Mouse (Mus musculus): ENCODE measurements around the gene Troap. TPM values are rescaled to one million over a fixed set of nuclear protein-coding genes. Genes with fewer than 3 reads are reported as not detected.

Troap gene
- polyA plus RNA-seq, 1 experiment from 2014 or later: 2.4 TPM

DNA sequence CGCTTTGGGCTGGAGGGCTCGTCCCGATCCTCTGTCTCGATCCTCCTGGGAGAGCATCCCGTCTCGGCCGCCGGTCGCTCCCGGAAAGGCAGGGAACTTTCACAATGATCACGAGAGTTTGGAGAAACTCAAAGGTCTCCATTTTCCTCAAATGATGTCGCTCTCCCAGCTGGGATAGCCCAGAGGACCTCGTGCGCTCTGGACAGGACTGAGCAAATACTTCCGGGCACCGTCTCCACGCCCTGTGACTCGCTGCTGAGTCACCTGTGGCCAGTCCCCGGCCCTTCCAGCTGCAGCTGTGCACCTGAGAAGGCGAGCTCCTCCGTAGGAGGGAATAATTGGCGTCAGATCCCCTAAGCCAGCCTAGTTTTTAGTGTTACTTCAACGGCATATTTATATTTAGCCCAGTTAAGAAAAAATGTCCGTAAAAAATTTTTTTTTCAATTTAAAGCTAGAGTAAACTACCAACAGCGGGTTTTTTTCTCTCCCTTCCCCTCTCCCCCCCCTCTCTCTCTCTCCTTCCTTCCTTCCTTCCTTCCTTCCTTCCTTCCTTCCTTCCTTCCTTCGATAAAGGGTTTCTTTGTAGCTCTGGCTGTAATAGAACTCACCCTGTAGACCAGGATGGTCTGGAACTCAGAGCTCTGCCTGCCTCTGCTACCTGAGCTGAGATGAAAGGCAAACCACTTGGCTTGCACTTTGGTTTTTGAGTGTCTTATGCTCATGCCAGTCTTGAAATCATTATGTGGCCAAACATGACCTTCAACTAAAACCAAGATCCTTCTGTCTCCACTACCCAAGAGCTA is 43.6 kb upstream of the Troap start:
- 15% methylated on average over 26 of the region's 26 CpGs for WGBS
- H3K27me3 ChIP-seq (ENCODE audit: control insufficient read depth, insufficient read depth, low read length): no peaks in the 10 kb centered on the region
- H3K9ac ChIP-seq (replicated peaks; ENCODE audit: low read depth, low read length): 0 out of 2 replicates have a peak overlapping the region, but pooled peaks have one; percentile 37
- H3K36me3 ChIP-seq (ENCODE audit: control insufficient read depth, insufficient read depth, low read length): no peaks in the 10 kb centered on the region
- H3K4me2 ChIP-seq (ENCODE audit: low read depth, low read length): peak overlapping the region; percentile 62
- H3K27ac ChIP-seq (ENCODE audit: low read depth, low read length): no peak overlapping the region
- H3K4me1 ChIP-seq (ENCODE audit: control insufficient read depth, insufficient read depth, low read length): peaks cover 7% of the 10 kb centered on the region; the same call in 1 of the 2 replicates
- no peak for ATAC-seq (ENCODE audit: low read depth)
- peak overlapping the region; percentile 32 for H3K4me3 ChIP-seq (ENCODE audit: low read depth, low read length)
- H3K9me3 ChIP-seq (ENCODE audit: control insufficient read depth, low read length): no peaks in the 10 kb centered on the region

- Histone ChIP-seq H3K9me3 (ENCODE audit: control insufficient read depth, low read length) (no peaks in the 10 kb centered on the region), H3K27me3 (ENCODE audit: control insufficient read depth, insufficient read depth, low read length) (no peaks in the 10 kb centered on the region), H3K9ac (replicated peaks; ENCODE audit: low read depth, low read length) (no peak overlapping the region), H3K4me1 (ENCODE audit: control insufficient read depth, insufficient read depth, low read length) (peaks cover 7% of the 10 kb centered on the region; the same call in 1 of the 2 replicates), H3K4me3 (ENCODE audit: low read depth, low read length) (no peak overlapping the region), H3K4me2 (ENCODE audit: low read depth, low read length) (no peak overlapping the region; the same call in 1 of the 2 replicates), H3K36me3 (ENCODE audit: control insufficient read depth, insufficient read depth, low read length) (no peaks in the 10 kb centered on the region), H3K27ac (ENCODE audit: low read depth, low read length) (no peak overlapping the region)
- ATAC-seq (ENCODE audit: low read depth): no peak
- WGBS: 86% methylated on average over 4 of the region's 4 CpGs
Measured at GRCm38 (mm10) chr15:99031388-99031675, 43.0 kb upstream of the Troap start.

- no peak for ATAC-seq (ENCODE audit: low read depth)
- no peaks in the 10 kb centered on the region for H3K27me3 ChIP-seq (ENCODE audit: control insufficient read depth, insufficient read depth, low read length)
- H3K36me3 ChIP-seq (ENCODE audit: control insufficient read depth, insufficient read depth, low read length): no peaks in the 10 kb centered on the region
- WGBS: 81% methylated on average over 9 of the region's 9 CpGs
- no peak overlapping the region for H3K4me2 ChIP-seq (ENCODE audit: low read depth, low read length)
- no peak overlapping the region for H3K27ac ChIP-seq (ENCODE audit: low read depth, low read length)
- H3K4me3 ChIP-seq (ENCODE audit: low read depth, low read length): no peak overlapping the region
- no peaks in the 10 kb centered on the region for H3K9me3 ChIP-seq (ENCODE audit: control insufficient read depth, low read length)
- no peak overlapping the region for H3K9ac ChIP-seq (replicated peaks; ENCODE audit: low read depth, low read length)
- peaks cover 7% of the 10 kb centered on the region; the same call in 1 of the 2 replicates for H3K4me1 ChIP-seq (ENCODE audit: control insufficient read depth, insufficient read depth, low read length)
Measured at GRCm38 (mm10) chr15:99032041-99032725, 42.2 kb upstream of the Troap start.

- Histone ChIP-seq H3K9me3 (ENCODE audit: control insufficient read depth, low read length) (no peaks in the 10 kb centered on the region), H3K4me2 (ENCODE audit: low read depth, low read length) (no peak overlapping the region), H3K36me3 (ENCODE audit: control insufficient read depth, insufficient read depth, low read length) (no peaks in the 10 kb centered on the region), H3K9ac (replicated peaks; ENCODE audit: low read depth, low read length) (no peak overlapping the region), H3K27ac (ENCODE audit: low read depth, low read length) (no peak overlapping the region), H3K4me3 (ENCODE audit: low read depth, low read length) (no peak overlapping the region), H3K4me1 (ENCODE audit: control insufficient read depth, insufficient read depth, low read length) (peaks cover 7% of the 10 kb centered on the region; the same call in 1 of the 2 replicates), H3K27me3 (ENCODE audit: control insufficient read depth, insufficient read depth, low read length) (no peaks in the 10 kb centered on the region)
- WGBS: 83% methylated on average over 7 of the region's 7 CpGs
- ATAC-seq (ENCODE audit: low read depth): no peak
Measured at GRCm38 (mm10) chr15:99032726-99033250, 41.6 kb upstream of the Troap start.

DNA sequence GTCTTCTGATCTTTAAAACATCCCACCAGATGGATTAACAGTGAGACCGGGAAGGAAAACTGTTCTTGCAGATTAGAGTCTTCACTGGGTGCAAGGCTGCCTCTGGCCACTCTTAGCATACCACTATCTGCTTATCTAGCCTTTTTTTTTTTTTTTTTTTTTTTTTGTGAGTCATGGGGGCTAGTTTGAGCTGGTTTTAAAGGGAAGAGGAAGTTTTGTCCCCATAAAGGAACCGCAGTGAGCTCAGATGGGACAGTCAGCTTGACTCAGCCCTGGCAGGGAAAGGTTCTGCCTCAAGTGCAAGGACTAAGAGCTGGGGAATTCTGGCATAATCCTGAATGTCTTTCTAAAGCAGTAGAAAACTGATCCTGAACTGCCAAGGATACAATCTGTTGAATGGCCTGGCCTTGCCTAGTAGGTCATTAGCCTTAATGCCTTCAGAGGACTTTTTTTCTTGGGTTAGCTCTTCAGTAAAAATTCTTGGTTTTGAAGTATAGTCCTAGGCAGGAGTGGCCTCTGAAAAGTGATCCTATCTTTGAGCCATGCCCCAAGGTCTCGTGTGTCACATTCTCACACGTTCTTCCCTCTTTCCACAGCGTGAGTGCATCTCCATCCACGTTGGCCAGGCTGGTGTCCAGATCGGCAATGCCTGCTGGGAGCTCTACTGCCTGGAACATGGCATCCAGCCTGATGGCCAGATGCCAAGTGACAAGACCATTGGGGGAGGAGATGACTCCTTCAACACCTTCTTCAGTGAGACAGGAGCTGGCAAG is 40.7 kb upstream of the Troap start:
- no peaks in the 10 kb centered on the region for H3K9me3 ChIP-seq (ENCODE audit: control insufficient read depth, low read length)
- no peaks in the 10 kb centered on the region for H3K27me3 ChIP-seq (ENCODE audit: control insufficient read depth, insufficient read depth, low read length)
- 88% methylated on average over 7 of the region's 7 CpGs for WGBS
- ATAC-seq (ENCODE audit: low read depth): no peak
- H3K9ac ChIP-seq (replicated peaks; ENCODE audit: low read depth, low read length): no peak overlapping the region
- no peak overlapping the region for H3K4me3 ChIP-seq (ENCODE audit: low read depth, low read length)
- peaks cover 7% of the 10 kb centered on the region; the same call in 1 of the 2 replicates for H3K4me1 ChIP-seq (ENCODE audit: control insufficient read depth, insufficient read depth, low read length)
- no peak overlapping the region for H3K4me2 ChIP-seq (ENCODE audit: low read depth, low read length)
- H3K36me3 ChIP-seq (ENCODE audit: control insufficient read depth, insufficient read depth, low read length): no peaks in the 10 kb centered on the region
- no peak overlapping the region for H3K27ac ChIP-seq (ENCODE audit: low read depth, low read length)

DNA sequence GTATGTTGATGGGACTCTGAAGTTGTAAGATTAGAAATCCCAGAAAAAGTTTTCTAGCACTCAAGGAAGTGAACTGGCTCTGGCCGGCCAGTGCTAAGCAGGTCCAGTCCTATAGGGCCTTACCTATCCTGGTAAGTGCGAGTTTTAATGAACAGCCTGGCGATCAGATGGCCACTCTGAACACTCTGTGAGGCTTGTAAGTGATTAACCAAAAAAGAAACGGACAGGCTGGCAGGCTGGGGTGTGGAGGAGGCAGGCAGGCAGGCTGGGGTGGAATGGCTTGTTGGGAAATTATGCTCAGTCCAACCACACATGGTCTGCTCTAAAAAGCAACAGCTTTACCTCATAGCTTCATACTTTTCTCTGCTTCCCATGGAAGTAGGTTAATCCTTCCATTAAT is 38.9 kb upstream of the Troap start:
- WGBS: 90% methylated on average over 4 of the region's 4 CpGs
- H3K4me2 ChIP-seq (ENCODE audit: low read depth, low read length): no peak overlapping the region
- H3K27ac ChIP-seq (ENCODE audit: low read depth, low read length): no peak overlapping the region
- ATAC-seq (ENCODE audit: low read depth): no peak
- no peaks in the 10 kb centered on the region for H3K9me3 ChIP-seq (ENCODE audit: control insufficient read depth, low read length)
- no peaks in the 10 kb centered on the region for H3K36me3 ChIP-seq (ENCODE audit: control insufficient read depth, insufficient read depth, low read length)
- no peaks in the 10 kb centered on the region for H3K27me3 ChIP-seq (ENCODE audit: control insufficient read depth, insufficient read depth, low read length)
- H3K4me3 ChIP-seq (ENCODE audit: low read depth, low read length): no peak overlapping the region
- no peak overlapping the region for H3K9ac ChIP-seq (replicated peaks; ENCODE audit: low read depth, low read length)
- H3K4me1 ChIP-seq (ENCODE audit: control insufficient read depth, insufficient read depth, low read length): no peaks in the 10 kb centered on the region; the same call in 1 of the 2 replicates

DNA sequence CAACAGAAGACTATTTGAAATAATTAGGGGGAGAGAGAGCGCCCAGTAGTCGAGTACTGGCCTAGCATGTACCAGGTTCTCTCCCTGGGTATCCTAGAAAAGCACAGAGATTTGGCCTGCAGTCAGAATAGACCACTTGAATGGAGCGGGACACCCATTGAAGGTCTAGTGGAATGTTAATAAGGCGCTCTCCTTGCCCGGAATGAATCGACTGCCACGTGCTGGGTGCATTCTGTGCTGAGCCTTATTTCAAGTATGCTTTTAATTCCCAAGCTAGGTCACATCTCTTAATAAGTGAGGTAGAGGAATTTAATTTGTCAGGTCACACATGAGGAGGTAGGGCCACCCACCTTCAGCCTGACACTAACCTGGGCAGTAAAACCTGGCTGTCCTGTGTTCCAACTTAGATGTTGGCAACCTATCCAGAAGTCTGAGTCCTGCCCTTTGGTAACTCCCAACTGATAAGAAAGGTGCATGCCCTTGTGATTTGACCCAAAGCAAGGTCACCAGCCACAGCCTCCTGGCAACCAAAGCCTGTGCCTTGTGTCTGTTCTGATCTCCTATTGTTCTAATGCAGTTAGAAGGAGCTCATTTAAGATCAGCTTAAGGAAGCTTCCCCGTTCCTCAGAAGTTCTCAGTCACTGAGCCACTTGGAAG is 38.0 kb upstream of the Troap start:
- Histone ChIP-seq H3K4me1 (ENCODE audit: control insufficient read depth, insufficient read depth, low read length) (no peaks in the 10 kb centered on the region), H3K36me3 (ENCODE audit: control insufficient read depth, insufficient read depth, low read length) (no peaks in the 10 kb centered on the region), H3K27ac (ENCODE audit: low read depth, low read length) (no peak overlapping the region), H3K4me2 (ENCODE audit: low read depth, low read length) (no peak overlapping the region), H3K27me3 (ENCODE audit: control insufficient read depth, insufficient read depth, low read length) (no peaks in the 10 kb centered on the region), H3K4me3 (ENCODE audit: low read depth, low read length) (no peak overlapping the region), H3K9me3 (ENCODE audit: control insufficient read depth, low read length) (no peaks in the 10 kb centered on the region), H3K9ac (replicated peaks; ENCODE audit: low read depth, low read length) (no peak overlapping the region)
- WGBS: 90% methylated on average over 8 of the region's 8 CpGs
- no peak for ATAC-seq (ENCODE audit: low read depth)

GRCm38 (mm10) chr15:99038025-99038424 is 36.4 kb upstream of the Troap start:
- Histone ChIP-seq H3K27ac (ENCODE audit: low read depth, low read length) (no peak overlapping the region), H3K27me3 (ENCODE audit: control insufficient read depth, insufficient read depth, low read length) (no peaks in the 10 kb centered on the region), H3K4me1 (ENCODE audit: control insufficient read depth, insufficient read depth, low read length) (no peaks in the 10 kb centered on the region), H3K4me2 (ENCODE audit: low read depth, low read length) (no peak overlapping the region), H3K9me3 (ENCODE audit: control insufficient read depth, low read length) (no peaks in the 10 kb centered on the region), H3K36me3 (ENCODE audit: control insufficient read depth, insufficient read depth, low read length) (no peaks in the 10 kb centered on the region), H3K9ac (replicated peaks; ENCODE audit: low read depth, low read length) (no peak overlapping the region), H3K4me3 (ENCODE audit: low read depth, low read length) (no peak overlapping the region)
- 91% methylated on average over 1 of the region's 1 CpGs for WGBS
- ATAC-seq (ENCODE audit: low read depth): no peak
